Mouse (Mus musculus): ENCODE results near the gene Dixdc1. TPM values are rescaled to one million over a fixed set of nuclear protein-coding genes. Genes with fewer than 3 reads are reported as not detected.

The Dixdc1 gene
- total RNA-seq (2015) (not detected in 2 replicates), total RNA-seq (2017) (not detected in 2 replicates)

DNA sequence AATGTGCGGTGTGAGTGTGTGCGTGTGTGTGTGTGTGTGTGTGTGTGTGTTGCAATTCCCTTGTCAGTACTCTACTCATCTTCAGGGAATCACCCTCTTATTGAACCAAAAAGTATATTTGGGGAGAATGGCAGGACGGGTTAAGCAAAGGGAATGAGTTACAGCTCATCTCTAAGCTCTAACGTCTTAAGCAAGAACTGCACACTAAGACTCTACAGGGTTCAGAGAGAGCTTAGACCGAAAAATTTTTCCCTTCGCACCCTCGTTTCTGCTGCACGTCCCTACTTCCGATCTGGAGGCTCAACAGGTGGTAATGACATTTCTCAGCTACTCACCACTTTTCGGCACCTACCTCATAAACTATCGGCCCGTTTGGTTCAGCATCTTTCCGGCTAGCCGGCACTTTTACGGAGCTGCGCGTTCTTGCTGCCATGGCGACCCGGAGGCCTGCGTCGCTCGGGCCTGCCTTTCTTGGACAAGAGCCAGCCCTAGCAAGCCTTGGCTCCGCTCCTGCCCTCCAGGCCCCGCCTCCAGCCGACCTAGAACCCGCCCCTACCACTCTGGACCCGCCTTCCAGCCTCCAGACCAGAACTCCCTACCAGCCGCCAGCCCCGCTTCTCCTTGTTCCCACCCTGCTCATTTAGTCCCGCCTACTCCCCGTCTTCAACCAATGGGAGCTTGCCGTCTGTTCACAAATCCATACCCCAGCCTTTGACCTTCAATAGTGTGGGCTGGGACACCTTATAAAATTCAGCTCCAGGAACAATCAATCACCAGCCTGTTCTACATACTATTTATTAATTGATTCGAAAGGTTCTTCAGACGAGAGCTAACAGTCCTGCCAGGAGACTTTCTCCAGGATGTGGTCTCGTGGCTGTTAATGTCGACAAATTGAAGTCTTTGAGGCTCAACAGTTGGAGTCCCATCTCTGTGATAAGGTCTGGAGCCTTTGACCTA lies at the start of gene Dixdc1:
Gene Dixdc1 (minus strand): TSS at position 604 of the 957 bp plus-strand sequence.
- ATAC-seq (ENCODE audit: poor library complexity, severe bottlenecking): peak; percentile 98

DNA sequence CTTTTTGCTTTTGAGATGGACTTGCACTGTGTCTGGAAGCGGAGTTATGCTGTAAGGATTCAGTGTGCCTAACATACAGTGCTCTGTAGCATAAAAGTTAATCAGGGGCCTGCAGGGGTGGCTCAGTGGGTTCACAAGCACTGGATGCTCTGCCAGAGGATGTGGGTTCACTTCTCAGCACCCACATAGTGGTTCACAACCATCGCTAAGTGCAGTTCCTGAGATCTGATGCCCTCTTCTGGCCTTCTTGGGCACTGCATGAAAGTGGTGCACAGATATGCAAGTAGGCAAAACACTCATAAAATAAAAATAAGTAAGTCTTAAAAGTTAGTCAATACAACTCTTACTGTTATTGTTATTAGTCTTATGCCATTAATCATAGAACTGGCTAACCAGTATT lies 42.8 kb upstream of the Dixdc1 start:
- ATAC-seq (ENCODE audit: poor library complexity, severe bottlenecking): peak; percentile 64

DNA sequence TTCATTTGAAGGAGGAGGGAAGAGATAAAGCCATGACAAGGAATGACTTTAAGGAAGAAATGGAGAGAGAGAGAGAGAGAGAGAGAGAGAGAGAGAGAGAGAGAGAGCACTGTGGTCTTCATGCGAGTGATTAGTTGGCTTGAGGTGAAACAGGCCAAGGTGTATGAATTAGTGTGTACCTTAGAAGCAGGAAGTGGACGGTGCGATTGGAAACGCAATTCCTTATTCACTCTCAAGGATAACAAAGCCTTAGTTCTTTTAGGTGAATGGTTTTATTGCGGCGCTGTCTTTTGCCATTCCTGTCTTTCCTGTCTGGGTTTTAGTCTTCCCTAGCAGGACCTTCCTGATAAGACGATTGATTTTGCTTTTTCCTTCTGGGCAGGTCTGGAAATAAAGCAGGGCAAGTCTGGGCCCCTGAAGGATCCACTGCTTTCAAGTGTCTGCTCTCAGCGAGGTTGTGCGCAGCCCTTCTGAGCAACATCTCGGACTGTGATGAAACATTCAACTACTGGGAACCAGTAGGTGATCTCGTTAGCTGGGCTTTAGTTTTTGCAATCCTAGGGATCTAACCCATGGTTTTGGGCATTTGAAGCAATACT lies 36.9 kb upstream of the Dixdc1 start:
- no peak for ATAC-seq (ENCODE audit: poor library complexity, severe bottlenecking)

DNA sequence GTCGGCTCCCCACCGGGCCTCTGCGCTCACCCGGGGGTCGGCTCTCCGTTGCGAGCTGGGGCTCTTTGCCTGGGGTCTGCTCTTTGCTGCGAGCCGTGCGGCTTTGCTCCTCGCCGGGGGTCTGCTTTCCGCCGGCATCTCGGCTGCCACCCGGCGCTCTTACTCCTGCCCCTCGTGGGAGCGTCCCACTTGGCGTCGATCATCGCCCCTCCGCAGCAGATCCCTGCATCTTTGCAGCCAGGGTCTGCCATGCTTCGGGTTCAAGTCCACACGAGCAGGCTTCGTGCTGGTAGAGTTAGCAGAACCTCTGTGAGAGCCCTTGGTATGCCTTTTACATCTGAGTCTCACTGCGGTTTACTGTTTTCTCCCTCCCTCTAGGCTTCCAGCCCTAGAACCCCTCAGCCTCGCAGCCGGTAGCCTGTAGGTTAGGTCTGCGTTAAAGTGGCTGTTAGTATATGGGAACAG lies 36.4 kb upstream of the Dixdc1 start:
- ATAC-seq (ENCODE audit: poor library complexity, severe bottlenecking): peak; percentile 39

DNA sequence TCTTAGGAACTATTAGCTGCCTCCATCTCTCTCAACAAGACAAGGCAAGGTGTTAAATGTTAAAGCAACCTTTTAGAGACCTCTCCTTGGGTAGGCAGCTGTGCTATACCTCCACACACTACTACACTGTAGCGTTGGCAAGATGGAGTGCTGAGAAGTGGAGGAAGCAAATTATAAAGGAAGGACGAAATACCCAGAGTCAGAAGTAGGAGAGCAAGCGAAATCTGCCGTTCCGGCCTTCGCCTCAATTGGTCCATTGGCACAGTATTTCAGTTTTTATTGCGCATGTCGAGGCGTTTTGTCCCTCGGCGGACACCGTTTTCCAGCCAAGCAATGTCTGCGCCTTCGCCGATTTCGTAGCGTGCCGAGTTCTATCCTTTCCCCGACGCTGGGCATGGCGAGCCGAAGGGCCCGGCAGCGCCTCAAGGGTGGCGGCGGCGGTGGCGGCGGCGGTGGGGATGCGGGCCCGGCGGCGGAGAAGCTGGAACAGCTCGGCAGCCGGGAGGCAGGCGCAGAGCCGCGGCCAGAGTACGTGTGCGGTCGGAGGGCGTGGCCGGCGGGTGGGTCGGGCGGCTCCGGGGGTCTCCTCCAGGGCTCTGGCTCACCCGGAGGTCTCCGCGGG lies 35.8 kb upstream of the Dixdc1 start, which contains the start of the genes Alg9 and 1110032A03Rik:
Gene Alg9 (plus strand): TSS at position 29 of the 622 bp plus-strand sequence.
Gene 1110032A03Rik (minus strand): TSS at position 530 of the 622 bp plus-strand sequence.
- ATAC-seq (ENCODE audit: poor library complexity, severe bottlenecking): peak; percentile 80

DNA sequence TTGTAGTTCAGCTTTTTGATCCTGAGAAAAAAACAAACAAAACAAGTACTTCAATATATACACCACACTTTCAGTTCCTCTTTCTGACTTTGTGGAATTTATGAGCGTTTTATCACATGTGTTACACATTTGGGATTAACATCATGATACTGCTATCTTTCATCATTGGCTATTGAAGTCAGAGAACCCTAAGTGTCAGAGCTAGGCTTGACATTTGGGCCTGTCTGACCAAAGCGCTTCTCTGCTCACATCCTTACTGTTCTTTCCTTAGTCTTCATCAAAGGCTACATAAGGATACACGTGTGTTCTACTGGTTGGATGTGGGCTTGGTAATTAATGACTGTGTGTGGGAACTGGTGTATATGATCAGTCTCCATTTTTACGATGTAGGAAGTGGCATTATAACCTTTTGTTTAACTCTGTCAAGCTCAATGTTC lies 34.7 kb upstream of the Dixdc1 start:
- ATAC-seq (ENCODE audit: poor library complexity, severe bottlenecking): peak; percentile 60

DNA sequence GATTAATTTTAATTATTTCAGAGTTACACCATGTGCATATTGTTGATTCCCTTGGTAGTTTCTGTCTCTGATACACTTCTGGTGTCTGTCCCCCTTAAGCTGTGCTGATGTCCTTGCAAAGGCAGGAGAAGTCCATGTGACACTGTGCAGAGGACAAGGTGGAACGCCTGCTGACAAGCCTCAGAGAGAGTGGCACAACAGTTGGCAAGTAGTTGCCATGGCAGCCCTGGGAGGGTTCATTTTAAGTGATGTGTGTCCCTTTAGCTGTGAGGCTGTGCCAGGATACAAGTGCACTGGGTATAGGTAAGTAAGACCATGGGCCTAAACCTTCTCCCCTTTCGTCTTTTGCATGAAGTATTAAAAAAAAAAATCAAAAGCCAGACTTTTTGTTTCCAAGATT lies 30.7 kb upstream of the Dixdc1 start:
- ATAC-seq (ENCODE audit: poor library complexity, severe bottlenecking): no peak

DNA sequence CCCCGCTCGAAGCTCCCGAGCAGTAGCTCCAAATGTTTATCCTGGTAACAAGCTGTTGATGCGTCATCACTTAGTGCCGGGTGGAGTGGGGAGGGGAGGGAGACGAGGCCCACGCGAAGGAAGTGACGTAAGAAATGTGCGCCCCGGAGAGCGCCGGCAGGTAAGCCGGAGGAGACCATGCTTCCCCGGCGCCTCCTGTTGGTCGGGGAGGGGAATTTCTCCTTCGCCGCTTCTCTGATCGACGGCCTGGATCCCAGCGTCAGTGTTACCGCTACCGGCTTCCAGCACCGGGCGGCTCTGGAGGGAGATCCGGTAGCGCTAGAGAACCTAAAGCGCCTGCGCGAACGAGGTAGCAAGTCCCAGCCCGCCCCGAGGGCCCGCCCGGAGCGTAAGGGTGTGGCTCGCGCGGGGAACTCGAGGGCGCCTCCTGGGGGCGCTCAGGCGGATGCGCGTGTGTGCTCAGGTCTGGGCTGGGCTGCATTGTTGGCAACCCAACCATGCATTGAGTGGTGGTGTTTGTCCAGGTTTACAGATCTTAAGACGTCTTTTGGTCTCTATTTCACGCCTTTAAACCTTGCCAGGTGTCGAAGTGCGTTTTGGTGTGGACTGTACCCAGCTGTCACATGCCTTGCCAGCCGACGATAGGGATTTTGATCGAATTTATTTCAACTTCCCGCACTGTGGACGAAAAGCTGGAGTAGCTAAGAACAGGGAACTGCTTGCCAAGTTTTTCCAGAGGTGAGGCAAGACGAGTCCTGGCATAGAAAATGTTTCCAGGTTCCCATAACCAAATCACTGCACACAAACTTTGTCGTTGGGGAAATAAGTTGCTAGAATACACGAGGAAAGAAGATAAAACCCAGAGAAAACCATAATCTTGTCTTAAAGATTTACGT lies 29.0 kb upstream of the Dixdc1 start, which contains the start of gene Fdxacb1:
Gene Fdxacb1 (plus strand): TSS at position 130 of the 896 bp plus-strand sequence.
- ATAC-seq (ENCODE audit: poor library complexity, severe bottlenecking): peak; percentile 97

DNA sequence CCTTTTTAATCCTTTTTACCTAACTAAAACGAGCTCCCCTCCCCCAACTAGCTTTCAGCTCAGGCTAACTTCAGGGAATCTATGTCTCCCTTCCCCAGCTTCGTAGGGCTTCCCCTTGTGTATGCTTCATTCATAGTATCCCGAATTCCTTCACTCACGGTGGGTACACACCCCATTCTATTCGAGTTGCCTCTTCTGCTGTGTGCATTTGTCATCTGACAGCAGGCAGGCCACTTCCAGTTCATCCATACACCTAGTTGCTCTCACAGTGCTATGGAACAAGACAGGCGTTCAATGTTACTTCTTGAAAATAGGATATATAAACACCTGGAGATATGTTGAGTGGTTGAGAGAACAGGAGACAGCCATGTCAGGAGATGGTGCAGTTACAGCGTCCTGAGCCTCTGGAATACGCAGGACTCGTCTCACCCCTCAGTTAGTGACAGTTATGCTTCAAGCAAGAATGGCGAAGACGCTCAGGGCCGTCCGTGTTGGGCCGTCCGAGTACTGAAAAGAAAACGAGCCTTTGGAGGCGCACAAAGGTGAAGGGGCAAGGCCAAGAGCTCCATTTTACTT lies 28.3 kb upstream of the Dixdc1 start:
- ATAC-seq (ENCODE audit: poor library complexity, severe bottlenecking): peak; percentile 13

DNA sequence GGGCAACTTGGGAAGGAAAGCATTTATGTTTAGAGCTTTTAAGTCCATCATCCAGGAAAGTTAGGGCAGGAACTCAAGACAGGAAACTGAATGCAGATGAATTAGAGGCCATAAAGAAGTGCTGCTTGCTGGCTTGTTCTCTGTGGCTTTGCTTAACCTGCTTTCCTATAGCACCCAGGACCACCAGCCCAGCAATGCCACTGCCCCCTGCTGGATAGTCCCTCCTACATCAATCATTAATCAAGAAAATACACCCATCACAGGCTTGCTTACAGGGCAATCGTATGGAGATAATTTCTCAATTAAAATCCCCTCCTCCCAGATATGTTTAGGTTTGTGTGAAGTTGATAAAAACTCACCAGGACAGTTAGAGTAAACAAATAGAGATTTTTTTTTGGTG lies 24.0 kb upstream of the Dixdc1 start:
- ATAC-seq (ENCODE audit: poor library complexity, severe bottlenecking): no peak

DNA sequence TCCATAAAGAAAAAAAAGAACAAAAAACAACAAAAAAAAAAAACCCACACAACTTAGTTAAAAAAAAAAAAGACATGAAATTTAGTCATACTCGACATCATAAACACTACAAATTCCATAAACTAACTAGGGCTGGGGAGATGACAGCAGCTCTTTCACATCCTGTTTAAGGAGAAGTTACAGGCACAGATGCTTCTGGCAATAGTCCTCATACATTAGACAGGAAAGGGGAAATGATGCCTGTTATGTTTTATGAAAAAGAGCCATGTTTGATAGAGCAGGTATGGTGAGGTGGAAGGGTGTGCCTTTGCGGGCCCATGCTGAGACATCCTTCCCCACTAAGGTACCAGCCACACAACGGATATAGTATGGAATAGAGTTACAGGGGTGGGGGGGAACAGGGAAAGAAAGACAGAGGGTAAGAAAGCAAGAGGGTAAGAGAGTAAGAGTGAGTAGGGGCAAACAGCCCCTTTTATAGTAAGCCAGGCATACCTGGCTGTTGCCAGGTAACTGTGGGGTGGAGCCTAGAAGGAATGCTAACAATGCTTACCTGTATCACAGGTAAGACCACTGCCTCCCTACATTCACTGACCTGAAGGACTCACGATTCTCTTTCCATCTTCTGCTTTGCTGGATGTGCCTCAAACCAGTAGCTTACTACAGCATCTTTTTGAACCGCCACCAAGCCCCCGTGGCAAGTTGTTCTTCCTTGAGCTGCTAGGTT lies 22.4 kb upstream of the Dixdc1 start:
- ATAC-seq (ENCODE audit: poor library complexity, severe bottlenecking): peak; percentile 94

DNA sequence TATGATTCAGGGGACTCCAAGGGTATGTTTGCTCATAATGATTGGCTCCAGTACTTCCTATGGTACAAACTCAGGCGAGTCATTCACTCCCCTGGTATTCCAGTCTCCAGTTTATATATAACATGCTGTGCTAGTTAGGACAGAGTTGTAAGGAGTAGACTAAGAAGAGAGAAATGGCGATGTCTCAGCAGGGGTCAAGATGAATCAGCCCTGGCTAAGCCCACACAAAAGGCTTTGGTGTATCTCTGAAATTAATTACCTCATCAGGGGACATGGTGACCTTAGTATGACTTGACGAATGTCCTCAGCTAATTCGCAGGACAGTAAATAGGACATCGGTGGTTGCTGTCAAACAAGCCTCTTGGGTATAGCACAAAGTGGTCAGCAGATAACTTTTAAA lies 17.4 kb upstream of the Dixdc1 start:
- no peak for ATAC-seq (ENCODE audit: poor library complexity, severe bottlenecking)

DNA sequence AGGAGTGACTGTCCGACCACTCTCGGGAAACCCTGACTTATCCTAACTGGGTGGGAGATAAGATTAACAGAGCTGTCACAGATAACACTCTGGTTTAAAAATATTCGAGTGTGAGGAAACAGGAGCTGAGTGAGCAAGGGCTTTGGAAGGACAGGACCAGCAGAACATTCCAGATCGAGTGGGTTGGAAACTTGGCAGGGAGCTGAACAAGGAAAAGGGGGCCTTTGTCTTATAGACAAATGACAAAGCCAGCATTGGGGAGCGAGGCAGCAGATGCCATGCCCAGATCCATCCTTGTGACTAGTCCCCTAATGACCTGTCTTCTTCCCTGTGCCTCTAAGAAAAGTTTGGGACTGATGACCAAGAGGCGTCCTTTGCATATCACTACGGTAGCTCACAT lies 14.6 kb upstream of the Dixdc1 start:
- no peak for ATAC-seq (ENCODE audit: poor library complexity, severe bottlenecking)

DNA sequence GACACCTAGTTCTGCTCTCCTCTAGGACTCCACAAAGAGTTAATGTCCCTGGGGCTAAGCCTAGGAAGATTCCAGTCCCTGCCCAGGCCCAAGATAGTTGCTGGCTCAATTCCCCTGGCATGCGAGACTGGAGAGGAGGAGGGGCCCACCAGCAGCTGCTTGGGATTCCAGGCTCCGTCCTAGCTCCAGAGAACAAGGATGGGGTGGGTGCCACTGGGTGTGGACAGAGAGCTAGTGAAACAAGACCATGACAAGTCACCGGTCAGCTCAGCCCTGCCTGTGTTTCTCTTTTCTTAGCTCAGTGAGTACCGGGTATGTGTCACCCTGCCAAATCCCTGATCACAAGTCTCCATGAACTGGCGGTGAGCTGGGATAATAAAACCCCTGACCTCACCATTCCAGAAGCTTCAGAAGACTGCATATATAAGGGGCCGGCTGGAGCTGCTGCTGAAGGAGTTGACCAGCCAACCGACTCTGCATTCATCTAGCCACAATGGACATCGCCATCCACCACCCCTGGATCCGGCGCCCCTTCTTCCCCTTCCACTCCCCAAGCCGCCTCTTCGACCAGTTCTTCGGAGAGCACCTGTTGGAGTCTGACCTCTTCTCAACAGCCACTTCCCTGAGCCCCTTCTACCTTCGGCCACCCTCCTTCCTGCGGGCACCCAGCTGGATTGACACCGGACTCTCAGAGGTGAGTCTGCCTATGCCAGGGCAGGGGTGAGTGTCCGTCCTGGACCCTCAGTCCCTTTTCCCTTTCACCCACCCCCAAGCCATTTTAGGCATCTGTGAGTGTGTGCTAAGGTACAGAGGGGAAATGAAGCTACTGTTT lies 13.7 kb upstream of the Dixdc1 start:
- no peak for ATAC-seq (ENCODE audit: poor library complexity, severe bottlenecking)

DNA sequence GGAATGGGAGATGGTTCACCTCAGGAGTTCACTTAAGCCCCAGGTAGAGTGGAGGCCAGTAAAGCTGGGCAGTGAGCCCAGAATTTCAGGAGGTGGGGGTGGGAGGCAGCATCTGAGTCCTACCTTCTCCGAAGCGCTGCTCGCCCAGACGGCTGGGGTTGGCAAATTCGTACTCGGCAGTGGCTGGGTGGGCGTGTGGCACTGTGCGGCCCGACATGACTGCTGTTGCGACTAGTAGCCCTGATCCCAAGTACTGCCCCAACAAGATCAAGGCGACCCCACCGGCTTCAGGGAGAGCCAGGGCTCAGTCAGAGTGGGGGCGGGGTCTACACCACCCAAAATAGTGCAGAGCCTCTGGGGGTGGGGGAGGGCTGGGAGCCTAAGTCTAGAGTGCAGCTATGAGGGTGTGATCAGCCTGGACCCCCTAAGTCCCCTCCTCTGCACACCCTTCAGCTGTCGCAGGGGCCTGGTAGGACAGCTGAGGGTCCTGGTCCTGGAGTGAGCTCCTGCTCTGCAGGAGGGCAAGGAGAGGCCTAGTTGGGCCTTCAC lies 12.8 kb upstream of the Dixdc1 start, which contains the start of gene Hspb2:
Gene Hspb2 (minus strand): TSS at position 301 of the 549 bp plus-strand sequence.
- no peak for ATAC-seq (ENCODE audit: poor library complexity, severe bottlenecking)

DNA sequence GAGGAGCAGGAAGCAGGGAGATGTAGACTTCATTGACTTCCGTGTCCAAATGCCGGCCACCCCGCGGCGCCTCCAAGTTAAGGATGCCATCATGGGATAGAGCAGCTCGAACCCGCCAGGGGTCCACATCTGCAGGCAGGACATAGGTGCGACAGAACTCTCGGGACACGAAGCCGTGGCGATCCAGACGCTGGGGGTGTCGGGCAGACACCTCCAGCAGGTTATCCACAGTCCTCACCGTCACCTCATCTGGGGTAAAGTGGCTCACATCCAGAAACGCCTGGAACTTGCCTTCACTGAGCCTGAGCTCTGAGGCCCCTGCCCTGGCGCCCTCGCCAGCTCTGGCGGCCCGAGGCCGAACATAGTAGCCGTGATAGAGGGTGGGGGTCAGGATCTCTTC lies 12.0 kb upstream of the Dixdc1 start, which contains the start of gene Cryab:
Gene Cryab (plus strand): TSS at position 3 of the 400 bp plus-strand sequence.
- ATAC-seq (ENCODE audit: poor library complexity, severe bottlenecking): no peak

DNA sequence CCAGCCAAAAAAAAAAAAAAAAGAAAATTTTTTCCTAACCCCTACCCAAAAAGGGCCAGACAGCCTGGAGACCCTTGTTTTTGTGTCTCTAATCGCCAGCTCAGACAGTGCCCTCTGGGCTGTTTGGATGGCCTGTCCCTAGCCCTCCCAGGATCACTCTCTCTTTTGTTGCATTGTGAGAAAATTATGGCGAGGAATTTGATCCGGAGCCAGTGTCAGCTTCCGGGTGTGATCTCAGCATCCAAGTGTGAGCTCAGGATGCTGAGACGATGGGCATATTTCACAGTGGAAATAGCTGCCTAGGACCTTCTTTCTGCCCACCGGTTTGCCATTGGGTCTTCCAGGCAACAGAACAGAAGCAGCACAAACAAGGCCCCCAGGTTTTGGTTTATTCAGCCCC lies 11.4 kb upstream of the Dixdc1 start:
- ATAC-seq (ENCODE audit: poor library complexity, severe bottlenecking): no peak

DNA sequence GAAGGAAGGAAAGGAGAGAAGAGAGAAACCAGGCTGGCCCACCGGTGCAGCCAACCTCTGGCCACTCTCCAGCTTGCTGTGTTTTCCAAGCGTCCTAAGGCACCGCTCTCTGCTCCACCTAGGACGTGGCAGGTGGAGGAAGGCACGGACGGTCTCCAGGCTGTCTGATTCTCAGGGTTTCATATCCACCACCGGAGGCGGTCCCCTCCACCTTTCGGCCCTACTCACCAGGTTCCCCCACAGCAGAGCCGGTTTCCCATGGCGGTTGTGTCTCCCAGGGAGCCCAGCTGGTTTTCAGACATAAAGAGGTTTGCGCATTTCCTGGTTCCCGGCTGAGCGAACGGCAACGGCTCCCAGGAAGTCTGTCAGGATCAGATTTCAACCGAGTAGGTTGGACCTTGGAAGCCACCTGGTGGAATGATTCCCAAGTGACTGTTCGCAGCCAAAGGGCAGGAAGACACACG lies 6.9 kb upstream of the Dixdc1 start, which contains the start of gene 2310030G06Rik:
Gene 2310030G06Rik (minus strand): TSS at position 323 of the 464 bp plus-strand sequence.
- no peak for ATAC-seq (ENCODE audit: poor library complexity, severe bottlenecking)
